Comparison of ENCODE assay signal across 9 mouse cellular contexts in genomic region chr3:123092913-123093639, GRCm38 (mm10). TPM values are rescaled to one million over a fixed set of nuclear protein-coding genes. Genes with fewer than 3 reads are reported as not detected.
DNase-seq lines count a peak whose midpoint lies in the region; ATAC-seq and TF ChIP-seq lines count a peak whose summit lies in the region.
"Had no signal": no experiment of that assay in that cellular context is flagged by ENCODE, and none has a peak within 500 bp of the region (broad histone marks: within the 10 kb centered on the region; RNA-seq: fewer than 3 reads in every experiment).

No protein-coding gene starts in this region.

- H3K36me3 ChIP-seq in embryonic facial prominence, embryonic 14.5 days (ENCODE audit: control insufficient read depth, insufficient read depth, low read length): no peaks in the 10 kb centered on the region
- H3K36me3 ChIP-seq in kidney, embryonic 16.5 days (ENCODE audit: insufficient read depth, low read length): no peaks in the 10 kb centered on the region
- H3K36me3 ChIP-seq in midbrain, embryonic 15.5 days (replicated peaks): no peaks in the 10 kb centered on the region

- peak overlapping the region; percentile 38 for H3K4me2 ChIP-seq in embryonic facial prominence, embryonic 14.5 days (ENCODE audit: low read depth, low read length)
- peak overlapping the region; percentile 42 for H3K4me2 ChIP-seq in kidney, embryonic 16.5 days (replicated peaks; ENCODE audit: low read depth, low read length)
- H3K4me2 ChIP-seq in midbrain, embryonic 15.5 days: no peak overlapping the region

- no peak for TF ChIP-seq CTCF in gastrocnemius, adult 2 months (IDR thresholded peaks at IDR 0.05)

- intact Hi-C loops in gastrocnemius, adult 2 months (cut with DNase I): loop anchor here (2.0 kb wide), 1 partner anchor 108 kb away; the partner anchor contains the start of gene Usp53
- intact Hi-C loops in gastrocnemius, postnatal 36 days (cut with DNase I): no loop called here

- peaks cover 15% of the 10 kb centered on the region for H3K4me1 ChIP-seq in embryonic facial prominence, embryonic 14.5 days (ENCODE audit: control insufficient read depth, insufficient read depth, low read length)
- peaks cover 23% of the 10 kb centered on the region for H3K4me1 ChIP-seq in kidney, embryonic 16.5 days (ENCODE audit: insufficient read depth, low read length)
- H3K4me1 ChIP-seq in midbrain, embryonic 15.5 days: peaks cover 8% of the 10 kb centered on the region

- H3K9ac ChIP-seq in embryonic facial prominence, embryonic 14.5 days (ENCODE audit: low read depth, low read length): peak overlapping the region; percentile 25; the same call in 1 of the 2 replicates
- H3K9ac ChIP-seq in kidney, embryonic 16.5 days (replicated peaks; ENCODE audit: low read length): peak overlapping the region; percentile 41; the same call in 1 of the 2 replicates
- no peak overlapping the region for H3K9ac ChIP-seq in midbrain, embryonic 15.5 days

- H3K27me3 ChIP-seq in embryonic facial prominence, embryonic 14.5 days (replicated peaks; ENCODE audit: control insufficient read depth, insufficient read depth, low read length): no peaks in the 10 kb centered on the region
- no peaks in the 10 kb centered on the region for H3K27me3 ChIP-seq in kidney, embryonic 16.5 days (ENCODE audit: insufficient read depth, low read length)
- H3K27me3 ChIP-seq in midbrain, embryonic 15.5 days (replicated peaks): no peaks in the 10 kb centered on the region

- no peaks in the 10 kb centered on the region for H3K9me3 ChIP-seq in embryonic facial prominence, embryonic 14.5 days (ENCODE audit: control insufficient read depth, low read length)
- no peaks in the 10 kb centered on the region for H3K9me3 ChIP-seq in kidney, embryonic 16.5 days (ENCODE audit: low read length)
- H3K9me3 ChIP-seq in midbrain, embryonic 15.5 days: no peaks in the 10 kb centered on the region

- ATAC-seq in embryonic facial prominence, embryonic 14.5 days (ENCODE audit: low read depth): peak; percentile 61; the same call in 1 of the 2 replicates
- peak; percentile 93 for ATAC-seq in kidney, embryonic 16.5 days (ENCODE audit: low FRiP score, low TSS enrichment)
- ATAC-seq in midbrain, embryonic 15.5 days (replicated peaks): peak; percentile 77

- peak overlapping the region; percentile 90 for H3K27ac ChIP-seq in gastrocnemius, adult 2 months
- H3K27ac ChIP-seq in embryonic facial prominence, embryonic 14.5 days (replicated peaks; ENCODE audit: low read depth, low read length): peak overlapping the region; percentile 10; the same call in 1 of the 2 replicates
- H3K27ac ChIP-seq in kidney, embryonic 16.5 days (ENCODE audit: low read length): peak overlapping the region; percentile 84
- H3K27ac ChIP-seq in midbrain, embryonic 15.5 days: 0 out of 2 replicates have a peak overlapping the region, but pooled peaks have one; percentile 20

- 45% methylated on average over 11 of the region's 12 CpGs for WGBS in embryonic facial prominence, embryonic 14.5 days
- WGBS in kidney, embryonic 16.5 days: 26% methylated on average over 12 of the region's 12 CpGs
- WGBS in midbrain, embryonic 15.5 days: 53% methylated on average over 12 of the region's 12 CpGs

- H3K4me3 ChIP-seq in gastrocnemius, adult 2 months: no peak overlapping the region
- H3K4me3 ChIP-seq in embryonic facial prominence, embryonic 14.5 days (ENCODE audit: low read depth, low read length): no peak overlapping the region
- peak overlapping the region; percentile 19 for H3K4me3 ChIP-seq in kidney, embryonic 16.5 days (ENCODE audit: low read length)
- H3K4me3 ChIP-seq in midbrain, embryonic 15.5 days: no peak overlapping the region
- H3K4me3 ChIP-seq: erythroblast, embryonic 14.5 days had no signal

- DNase-seq in gastrocnemius, adult 2 months: peak; percentile 22
- DNase-seq in gastrocnemius, postnatal 36 days: no peak
- DNase-seq in embryonic facial prominence, embryonic 14.5 days (ENCODE audit: low spot score): peak; percentile 74
- DNase-seq in frontal cortex, postnatal 10 days (ENCODE audit: low spot score in 2 of 2): no peak
- DNase-seq in spleen, adult 18-20 months: no peak
- no peak for DNase-seq in thymus, postnatal 14 days

RNA-seq across cellular contexts. Expression of gene Myoz2, which starts 58.3 kb away (rescaled TPM):
- total RNA-seq in gastrocnemius, adult 2 months (2021): 100 to 1,000 TPM; 281 to 748 TPM
- 100 to 1,000 TPM; 209 to 515 TPM for total RNA-seq in gastrocnemius, postnatal 36 days (2021)
- polyA plus RNA-seq in embryonic facial prominence, embryonic 14.5 days (2014; fragmentation: Nextera tagmentation; extraction: Ambion mirVana): 64.7 and 94.7 TPM in 2 replicates
- 0.99 and 1.3 TPM in 2 replicates for polyA plus RNA-seq in kidney, embryonic 16.5 days (2015; fragmentation: Nextera tagmentation; extraction: Ambion mirVana)
- polyA plus RNA-seq in midbrain, embryonic 15.5 days (2015; fragmentation: Nextera tagmentation; extraction: Ambion mirVana): not detected in 2 replicates
- polyA plus RNA-seq: erythroblast, embryonic 14.5 days had no signal

Comparison
In these comparisons a context has a peak if more than half of its experiments do, and no peak if none do; other contexts are left out.
1. DNase-seq: peak in gastrocnemius, adult 2 months (single experiment) and embryonic facial prominence, embryonic 14.5 days (single experiment); none in gastrocnemius, postnatal 36 days (0 of 2), frontal cortex, postnatal 10 days (0 of 2), spleen, adult 18-20 months (0 of 2) and thymus, postnatal 14 days (single experiment).
2. H3K27ac ChIP-seq: peak in every context shown above with its lines; median percentile 90 in gastrocnemius, adult 2 months; 84 in kidney, embryonic 16.5 days; 20 in midbrain, embryonic 15.5 days; 10 in embryonic facial prominence, embryonic 14.5 days.
3. RNA of gene Myoz2, which starts 58.3 kb away (polyA plus RNA-seq): 64.7 to 94.7 TPM in embryonic facial prominence, embryonic 14.5 days; 0.99 to 1.3 TPM in kidney, embryonic 16.5 days and not detected in midbrain, embryonic 15.5 days; every median in the first group is over 10 times any median in the second.
4. Peak in every context shown above with its lines, with median percentiles within 50 percentile points of each other: ATAC-seq.